Mouse (Mus musculus) neural tube, embryonic 15.5 days (tissue): Measurements from ENCODE around the gene Aff1. TPM values are rescaled to one million over a fixed set of nuclear protein-coding genes. Genes with fewer than 3 reads are reported as not detected.

Source experiments
- ATAC-seq: fragments of 200-750 bp; cut with Nextera tagmentation; 2 replicates; pipeline ENCODE4 v1.8.0; 2017; ENCODE audit warnings: mild to moderate bottlenecking, moderate TSS enrichment, moderate library complexity; ENCODE audit not compliant: low FRiP score
- H3K27ac ChIP-seq: fragments of 300-500 bp; sonication (generic); replicated peaks from 2 replicates; pipeline ENCODE4 v1.5.1; 2015; ENCODE audit warnings: mild to moderate bottlenecking, inconsistent platforms
- H3K27me3 ChIP-seq: fragments of 300-500 bp; sonication (generic); replicated peaks from 2 replicates; pipeline ENCODE4 v1.6.1; 2015; ENCODE audit warnings: inconsistent platforms
- H3K36me3 ChIP-seq: fragments of 300-500 bp; sonication (generic); 2 replicates; pipeline ENCODE4 v1.6.1; 2015; ENCODE audit warnings: inconsistent platforms
- H3K4me1 ChIP-seq: fragments of 300-500 bp; sonication (generic); 2 replicates; pipeline ENCODE4 v1.6.1; 2015; ENCODE audit warnings: inconsistent platforms
- H3K4me2 ChIP-seq: fragments of 300-500 bp; sonication (generic); 2 replicates; pipeline ENCODE4 v1.6.1; 2015; ENCODE audit warnings: inconsistent platforms, mild to moderate bottlenecking, moderate library complexity
- H3K4me3 ChIP-seq: fragments of 300-500 bp; sonication (generic); replicated peaks from 2 replicates; pipeline ENCODE4 v1.5.1; 2015; ENCODE audit warnings: mild to moderate bottlenecking, inconsistent platforms
- H3K9ac ChIP-seq: fragments of 300-500 bp; sonication (generic); replicated peaks from 2 replicates; pipeline ENCODE4 v1.6.1; 2015; ENCODE audit warnings: mild to moderate bottlenecking, inconsistent platforms
- H3K9me3 ChIP-seq: fragments of 300-500 bp; sonication (generic); replicated peaks from 2 replicates; pipeline ENCODE4 v1.6.1; 2016; ENCODE audit warnings: inconsistent platforms
- WGBS: fragments of 180-500 bp; shearing (Covaris S2); methylation state at CpG from one replicate; pipeline ENCODE4 v1.1.7; 2015; ENCODE audit warnings: mixed read lengths; 5-methylcytosine and 5-hydroxymethylcytosine counted together
- polyA plus RNA-seq: library from polyadenylated mRNA; unstranded; fragments of >200 nt; fragmentation: Nextera tagmentation; extraction: Ambion mirVana; gene quantifications from 2 replicates; pipeline ENCODE4 v1.2.1, GENCODE M21; 2015

Aff1 gene
- polyA plus RNA-seq, 1 experiment from 2014 or later = 1.7 TPM

GRCm38 (mm10) chr5:103740903-103741246 is 48.7 kb downstream of the Aff1 start:
- 93% methylated on average over 1 of the region's 1 CpGs for WGBS

GRCm38 (mm10) chr5:103741443-103741842 is 49.3 kb downstream of the Aff1 start:
- Histone ChIP-seq H3K36me3 (no peaks in the 10 kb centered on the region), H3K9me3 (no peaks in the 10 kb centered on the region), H3K9ac (no peak overlapping the region), H3K27me3 (no peaks in the 10 kb centered on the region), H3K4me1 (no peaks in the 10 kb centered on the region), H3K4me3 (no peak overlapping the region), H3K27ac (no peak overlapping the region), H3K4me2 (no peak overlapping the region)
- WGBS = 71% methylated on average over 1 of the region's 1 CpGs
- no peak for ATAC-seq

More at GRCm38 (mm10) chr5:103740903-103741246, 48.7 kb downstream of the Aff1 start:
- Histone ChIP-seq H3K4me2 (no peak overlapping the region), H3K4me1 (no peaks in the 10 kb centered on the region), H3K4me3 (no peak overlapping the region), H3K9me3 (no peaks in the 10 kb centered on the region), H3K36me3 (no peaks in the 10 kb centered on the region), H3K27ac (no peak overlapping the region), H3K27me3 (no peaks in the 10 kb centered on the region), H3K9ac (no peak overlapping the region)
- ATAC-seq = no peak

- WGBS = 87% methylated on average over 2 of the region's 2 CpGs
- Histone ChIP-seq H3K36me3 (no peaks in the 10 kb centered on the region), H3K27ac (no peak overlapping the region), H3K9me3 (no peaks in the 10 kb centered on the region), H3K9ac (no peak overlapping the region), H3K27me3 (no peaks in the 10 kb centered on the region), H3K4me3 (no peak overlapping the region), H3K4me2 (no peak overlapping the region), H3K4me1 (no peaks in the 10 kb centered on the region)
- no peak for ATAC-seq
Observed at GRCm38 (mm10) chr5:103741992-103742391, 49.8 kb downstream of the Aff1 start.

GRCm38 (mm10) chr5:103744531-103744930 is 52.4 kb downstream of the Aff1 start:
- Histone ChIP-seq H3K36me3 (no peaks in the 10 kb centered on the region), H3K9me3 (no peaks in the 10 kb centered on the region), H3K4me2 (no peak overlapping the region), H3K27me3 (no peaks in the 10 kb centered on the region), H3K4me1 (no peaks in the 10 kb centered on the region), H3K4me3 (no peak overlapping the region), H3K9ac (no peak overlapping the region), H3K27ac (no peak overlapping the region)
- WGBS = 75% methylated on average over 6 of the region's 6 CpGs
- no peak for ATAC-seq

GRCm38 (mm10) chr5:103745635-103746034 is 53.5 kb downstream of the Aff1 start:
- Histone ChIP-seq H3K4me3 (no peak overlapping the region), H3K4me1 (no peaks in the 10 kb centered on the region), H3K36me3 (no peaks in the 10 kb centered on the region), H3K27me3 (no peaks in the 10 kb centered on the region), H3K27ac (no peak overlapping the region), H3K4me2 (no peak overlapping the region), H3K9me3 (no peaks in the 10 kb centered on the region), H3K9ac (no peak overlapping the region)
- no peak for ATAC-seq
- WGBS = 97% methylated on average over 1 of the region's 1 CpGs

GRCm38 (mm10) chr5:103746561-103747085 is 54.4 kb downstream of the Aff1 start:
- no peak for ATAC-seq
- 94% methylated on average over 3 of the region's 3 CpGs for WGBS
- Histone ChIP-seq H3K4me3 (no peak overlapping the region), H3K36me3 (no peaks in the 10 kb centered on the region), H3K4me1 (no peaks in the 10 kb centered on the region), H3K27ac (no peak overlapping the region), H3K9ac (no peak overlapping the region), H3K9me3 (no peaks in the 10 kb centered on the region), H3K27me3 (no peaks in the 10 kb centered on the region), H3K4me2 (no peak overlapping the region)

- Histone ChIP-seq H3K27me3 (0 out of 2 replicates have a peak, but pooled peaks cover under 1% of the 10 kb centered on the region), H3K4me3 (no peak overlapping the region), H3K4me2 (no peak overlapping the region), H3K36me3 (no peaks in the 10 kb centered on the region), H3K9me3 (no peaks in the 10 kb centered on the region), H3K9ac (no peak overlapping the region), H3K4me1 (no peaks in the 10 kb centered on the region), H3K27ac (no peak overlapping the region)
- 85% methylated on average over 2 of the region's 2 CpGs for WGBS
- no peak for ATAC-seq
Observed at GRCm38 (mm10) chr5:103747098-103747497, 54.9 kb downstream of the Aff1 start.

GRCm38 (mm10) chr5:103748343-103748742 is 56.2 kb downstream of the Aff1 start:
- H3K27ac ChIP-seq = no peak overlapping the region
- H3K4me2 ChIP-seq = no peak overlapping the region
- peaks cover 9% of the 10 kb centered on the region for H3K4me1 ChIP-seq
- no peaks in the 10 kb centered on the region for H3K9me3 ChIP-seq
- H3K36me3 ChIP-seq = no peaks in the 10 kb centered on the region
- peaks cover 5% of the 10 kb centered on the region; the same call in 1 of the 2 replicates for H3K27me3 ChIP-seq
- no peak for ATAC-seq
- no peak overlapping the region for H3K9ac ChIP-seq
- no peak overlapping the region for H3K4me3 ChIP-seq

- no peak overlapping the region for H3K4me2 ChIP-seq
- H3K4me3 ChIP-seq = no peak overlapping the region
- H3K27me3 ChIP-seq = peaks cover 5% of the 10 kb centered on the region; the same call in 1 of the 2 replicates
- no peak for ATAC-seq
- H3K36me3 ChIP-seq = no peaks in the 10 kb centered on the region
- H3K9ac ChIP-seq = no peak overlapping the region
- peaks cover 17% of the 10 kb centered on the region for H3K4me1 ChIP-seq
- no peaks in the 10 kb centered on the region for H3K9me3 ChIP-seq
- no peak overlapping the region for H3K27ac ChIP-seq
- WGBS = 65% methylated on average over 7 of the region's 7 CpGs
Observed at GRCm38 (mm10) chr5:103749465-103750285, 57.5 kb downstream of the Aff1 start.

GRCm38 (mm10) chr5:103752665-103753510 is 60.7 kb downstream of the Aff1 start:
- 0 out of 2 replicates have a peak, but pooled peaks have one; percentile 20 for ATAC-seq
- H3K4me2 ChIP-seq = peak overlapping the region; percentile 75
- WGBS = 4% methylated on average over 23 of the region's 23 CpGs
- no peaks in the 10 kb centered on the region for H3K36me3 ChIP-seq
- H3K27me3 ChIP-seq = peaks cover 22% of the 10 kb centered on the region
- H3K4me3 ChIP-seq = peak overlapping the region; percentile 63
- H3K4me1 ChIP-seq = peaks cover 20% of the 10 kb centered on the region
- H3K27ac ChIP-seq = peak overlapping the region; percentile 84
- peak overlapping the region; percentile 62; the same call in 1 of the 2 replicates for H3K9ac ChIP-seq
- no peaks in the 10 kb centered on the region for H3K9me3 ChIP-seq

- Histone ChIP-seq H3K27ac (peak overlapping the region; percentile 84), H3K27me3 (peaks cover 22% of the 10 kb centered on the region), H3K4me3 (peak overlapping the region; percentile 63), H3K9me3 (no peaks in the 10 kb centered on the region), H3K9ac (peak overlapping the region; percentile 62), H3K36me3 (no peaks in the 10 kb centered on the region), H3K4me2 (peak overlapping the region; percentile 75), H3K4me1 (peaks cover 20% of the 10 kb centered on the region)
- under 1% methylated on average over 79 of the region's 86 CpGs for WGBS
- ATAC-seq = peak; percentile 92
Observed at GRCm38 (mm10) chr5:103753511-103754329, 61.5 kb downstream of the Aff1 start.
